Comparison of ENCODE assay signal across 8 mouse cellular contexts in genomic region chr9:62881871-62882270, GRCm38 (mm10). TPM values are rescaled to one million over a fixed set of nuclear protein-coding genes. Genes with fewer than 3 reads are reported as not detected.
A peak's percentile ranks its signal among the peaks of the same experiment; 100 is the strongest.
DNase-seq lines count a peak whose midpoint lies in the region; ATAC-seq lines count a peak whose summit lies in the region.

No protein-coding gene starts in this region.

- DNase-seq in gastrocnemius, adult 18-20 months (ENCODE audit: low spot score), result peak; percentile 61
- no peak for DNase-seq in gastrocnemius, adult 8-10 months (ENCODE audit: low spot score in 2 of 2)
- DNase-seq in 3T3-L1 (ENCODE audit: low read depth, low spot score), result peak; percentile 31
- peak; percentile 32 for DNase-seq in gastrocnemius, postnatal 10 days
- DNase-seq in kidney, postnatal 4 days, result peak; percentile 9 to 32
- no peak for DNase-seq in frontal cortex, postnatal 36 days (ENCODE audit: low spot score in 2 of 2)
- DNase-seq in thymus, postnatal 25 days, result no peak

- no peak for ATAC-seq in activated CD4-positive, CD25-positive, alpha-beta regulatory T cell, adult 4 months

RNA-seq across cellular contexts. Expression of gene Calml4, which starts 24.0 kb away (rescaled TPM):
- total RNA-seq in gastrocnemius, adult 18-20 months (2021), result 1 to 10 TPM; 1.2 to 1.3 TPM
- total RNA-seq in gastrocnemius, adult 8-10 months (2022), result 1 to 10 TPM in 3 of 4 experiments, under 1 TPM in 1; 0.86 to 1.9 (median 1.4) TPM
- total RNA-seq in gastrocnemius, postnatal 10 days (2021), result 1 to 10 TPM; 7.1 TPM
- not detected for polyA plus RNA-seq in activated CD4-positive, CD25-positive, alpha-beta regulatory T cell, adult 4 months (2017; shearing (Covaris generic))

RNA-seq across cellular contexts. Expression of gene Cln6, which starts 43.3 kb away (rescaled TPM):
- total RNA-seq in gastrocnemius, adult 18-20 months (2021), result 10 to 100 TPM; 18.9 to 20.1 TPM
- total RNA-seq in gastrocnemius, adult 8-10 months (2022), result 10 to 100 TPM; 17.1 to 21.8 (median 19.9) TPM
- total RNA-seq in gastrocnemius, postnatal 10 days (2021), result 10 to 100 TPM; 12.1 to 13.1 TPM
- 10 to 100 TPM in 1 of 2 experiments, 1 to 10 TPM in 1; 7.8 to 10.3 TPM for polyA plus RNA-seq in activated CD4-positive, CD25-positive, alpha-beta regulatory T cell, adult 4 months (2017; shearing (Covaris generic))

Comparison
In these comparisons a context has a peak if more than half of its experiments do, and no peak if none do; other contexts are left out.
1. DNase-seq: peak in gastrocnemius, adult 18-20 months (single experiment), 3T3-L1 (single experiment), gastrocnemius, postnatal 10 days (single experiment) and kidney, postnatal 4 days (2 of 2); none in gastrocnemius, adult 8-10 months (0 of 2), frontal cortex, postnatal 36 days (0 of 2) and thymus, postnatal 25 days (single experiment).